Mouse (Mus musculus) CH12.LX (cell line): ENCODE results near the gene Exosc10.

Experiments
- CTCF ChIP-seq, 2 experiments: IDR thresholded peaks in 1 of 2; conservative IDR thresholded peaks in 1 of 2; 2 replicates each; pipeline ENCODE4 v1.5.1; 2011 to 2012; ENCODE audit warnings: low read depth in 2 of 2, low read length in 2 of 2, improper control_type of control experiment in 1 of 2, inconsistent platforms in 1 of 2, mild to moderate bottlenecking in 1 of 2, moderate library complexity in 1 of 2
- EP300 ChIP-seq: IDR thresholded peaks from 2 replicates; pipeline ENCODE4 v1.6.1; 2011; ENCODE audit warnings: low read length, improper control_type of control experiment
- KAT2A ChIP-seq: IDR thresholded peaks from 2 replicates; pipeline ENCODE4 v1.6.1; 2012; ENCODE audit warnings: low read length, improper control_type of control experiment, inconsistent platforms; ENCODE audit not compliant: insufficient replicate concordance
- MAFK ChIP-seq: IDR thresholded peaks from 2 replicates; pipeline ENCODE4 v1.6.1; 2011; ENCODE audit warnings: low read length, improper control_type of control experiment; ENCODE audit not compliant: insufficient replicate concordance
- MEF2A ChIP-seq: IDR thresholded peaks from 2 replicates; pipeline ENCODE4 v1.6.1; 2014; ENCODE audit warnings: low read depth, mild to moderate bottlenecking, inconsistent platforms, low read length, improper control_type of control experiment, borderline replicate concordance
- MYC ChIP-seq: IDR thresholded peaks from 2 replicates; pipeline ENCODE4 v1.6.1; 2011; ENCODE audit warnings: low read depth, mild to moderate bottlenecking, improper control_type of control experiment, low read length
- POLR2A ChIP-seq: IDR thresholded peaks from 2 replicates; pipeline ENCODE4 v1.6.1; 2011; ENCODE audit warnings: low read depth, mild to moderate bottlenecking, improper control_type of control experiment, low read length
- SMC3 ChIP-seq: IDR thresholded peaks from 2 replicates; pipeline ENCODE4 v1.6.1; 2011; ENCODE audit warnings: low read depth, low read length, improper control_type of control experiment
- ZC3H11A ChIP-seq: IDR thresholded peaks from 2 replicates; pipeline ENCODE4 v1.6.1; 2012; ENCODE audit warnings: low read depth, mild to moderate bottlenecking, inconsistent platforms, low read length, improper control_type of control experiment
- ZMIZ1 ChIP-seq: IDR thresholded peaks from 2 replicates; pipeline ENCODE4 v1.6.1; 2012; ENCODE audit warnings: low read depth, mild to moderate bottlenecking, inconsistent platforms, low read length, improper control_type of control experiment

- TF ChIP-seq SMC3, result no peak
- TF ChIP-seq MEF2A, result no peak
- no peak for TF ChIP-seq MYC
- no peak for TF ChIP-seq MAFK
- no peak for TF ChIP-seq CTCF (conservative IDR thresholded peaks at IDR 0.05 in 1 of 2, IDR thresholded peaks at IDR 0.05 in 1 of 2; ENCODE audit: low read depth in 2 of 2, low read length in 2 of 2)
- TF ChIP-seq EP300, result no peak
- no peak for TF ChIP-seq ZMIZ1
- TF ChIP-seq POLR2A, result no peak
- TF ChIP-seq KAT2A, result no peak
- TF ChIP-seq ZC3H11A, result no peak
Measured at GRCm38 (mm10) chr4:148612557-148612956, 54.3 kb downstream of the Exosc10 start.
